In the genomic region with DNA sequence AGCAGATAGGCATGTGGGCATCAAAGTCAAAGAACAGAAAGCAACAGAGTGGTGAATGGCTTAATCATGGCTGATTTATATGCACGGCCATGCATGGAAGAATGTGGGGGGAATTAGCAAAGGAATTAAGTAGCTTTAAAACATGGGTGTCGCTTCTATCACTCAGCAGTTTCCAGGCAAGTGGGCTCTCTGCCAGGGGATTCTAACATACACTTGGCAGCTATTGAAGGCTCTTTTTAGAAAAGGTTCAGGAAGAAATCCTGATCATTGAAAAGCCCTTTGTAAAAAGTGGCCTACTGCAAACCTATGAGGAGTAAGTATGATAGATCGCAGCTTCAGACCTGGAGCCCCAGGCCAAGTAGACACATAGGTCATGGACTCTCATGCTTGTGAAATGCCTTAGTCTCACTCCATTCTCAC, we compare ENCODE assay signal across 10 mouse cellular contexts.
DNase-seq lines count a peak whose midpoint lies in the region; TF ChIP-seq lines count a peak whose summit lies in the region.
"Had no signal": no experiment of that assay in that cellular context is flagged by ENCODE, and none has a peak within 500 bp of the region (broad histone marks: within the 10 kb centered on the region; RNA-seq: fewer than 3 reads in every experiment).

No protein-coding gene starts in this region.

- peak; percentile 20 for DNase-seq in adrenal gland, postnatal 10 days
- DNase-seq in adrenal gland, postnatal 4 days (ENCODE audit: low spot score in 2 of 2) = no peak
- peak; percentile 14 for DNase-seq in kidney, postnatal 14 days
- DNase-seq in kidney, adult 9 months = no peak
- DNase-seq in right cerebral cortex, postnatal 14 days = peak; percentile 32
- DNase-seq in right cerebral cortex, postnatal 36 days (ENCODE audit: low spot score in 2 of 2) = no peak
- no peak for DNase-seq in ovary, postnatal 14 days (ENCODE audit: low spot score)
- no peak for DNase-seq in cerebellum, adult 2 months
- DNase-seq: cerebellum, adult 11-12 months had no signal

- H3K27ac ChIP-seq in cerebellum, adult 2 months (ENCODE audit: insufficient read depth, low read length) = no peak overlapping the region
- H3K27ac ChIP-seq: intestine, embryonic 15.5 days had no signal

- no peak for TF ChIP-seq POLR2A in cerebellum, adult 2 months (IDR thresholded peaks at IDR 0.05; ENCODE audit: borderline replicate concordance, insufficient read depth, low read length)

- no peaks in the 10 kb centered on the region for H3K4me1 ChIP-seq in cerebellum, adult 2 months (ENCODE audit: control insufficient read depth, insufficient read depth, low read length)
- H3K4me1 ChIP-seq: intestine, embryonic 15.5 days had no signal

- no peaks in the 10 kb centered on the region; the same call in 1 of the 2 replicates for H3K27me3 ChIP-seq in cerebellum, adult 2 months (ENCODE audit: control insufficient read depth, insufficient read depth, low read length)
- H3K27me3 ChIP-seq: intestine, embryonic 15.5 days had no signal

- TF ChIP-seq CTCF in cerebellum, adult 2 months (IDR thresholded peaks at IDR 0.05; ENCODE audit: borderline replicate concordance, insufficient read depth, low read depth, low read length) = no peak

- 48% methylated on average over 3 of the region's 3 CpGs for WGBS in cerebellum, adult 2 months

- no peak overlapping the region for H3K4me3 ChIP-seq in cerebellum, adult 2 months (replicated peaks; ENCODE audit: insufficient read depth, low read depth, low read length)
- H3K4me3 ChIP-seq: intestine, embryonic 15.5 days had no signal

Comparison
In these comparisons a context has a peak if more than half of its experiments do, and no peak if none do; other contexts are left out.
1. DNase-seq: peak in adrenal gland, postnatal 10 days (single experiment), kidney, postnatal 14 days (single experiment) and right cerebral cortex, postnatal 14 days (single experiment); none in adrenal gland, postnatal 4 days (0 of 2), kidney, adult 9 months (single experiment), right cerebral cortex, postnatal 36 days (0 of 2), ovary, postnatal 14 days (single experiment) and cerebellum, adult 2 months (0 of 2).